Mouse (Mus musculus): Measurements from ENCODE around the gene Tas2r119.
"Not testable (repeated sequence)": the region's sequence is repeated elsewhere in the genome, so short reads cannot be mapped to it uniquely, and the experiment has no call there.

Tas2r119 gene

GRCm38 (mm10) chr15:32176989-32177388 lies at the start of gene Tas2r119:
Tas2r119 (plus strand) TSS chr15:32177289.
- no peak for DNase-seq (ENCODE audit: low read depth, low spot score)

GRCm38 (mm10) chr15:32132315-32132714 lies 44.8 kb upstream of the Tas2r119 start:
- no peak for DNase-seq (ENCODE audit: low read depth, low spot score)

GRCm38 (mm10) chr15:32141657-32142056 lies 35.4 kb upstream of the Tas2r119 start:
- DNase-seq (ENCODE audit: low read depth, low spot score) = no peak

- no peak for DNase-seq (ENCODE audit: low read depth, low spot score)
Measured at GRCm38 (mm10) chr15:32144269-32144668, 32.8 kb upstream of the Tas2r119 start.

GRCm38 (mm10) chr15:32153404-32153803 lies 23.7 kb upstream of the Tas2r119 start:
- DNase-seq (ENCODE audit: low read depth, low spot score) = no peak

GRCm38 (mm10) chr15:32153857-32154449 lies 23.1 kb upstream of the Tas2r119 start:
- DNase-seq (ENCODE audit: low read depth, low spot score) = peak; percentile 2

GRCm38 (mm10) chr15:32156126-32156525 lies 21.0 kb upstream of the Tas2r119 start:
- DNase-seq (ENCODE audit: low read depth, low spot score) = no peak

- DNase-seq (ENCODE audit: low read depth, low spot score) = no peak
Measured at GRCm38 (mm10) chr15:32160281-32160680, 16.8 kb upstream of the Tas2r119 start.

- no peak for DNase-seq (ENCODE audit: low read depth, low spot score)
Measured at GRCm38 (mm10) chr15:32171764-32172163, 5.3 kb upstream of the Tas2r119 start.

GRCm38 (mm10) chr15:32172175-32172987 lies 4.7 kb upstream of the Tas2r119 start:
- no peak for DNase-seq (ENCODE audit: low read depth, low spot score)

GRCm38 (mm10) chr15:32172988-32173329 lies 4.1 kb upstream of the Tas2r119 start:
- no peak for DNase-seq (ENCODE audit: low read depth, low spot score)

GRCm38 (mm10) chr15:32180010-32180725 lies 3.1 kb downstream of the Tas2r119 start:
- no peak for DNase-seq (ENCODE audit: low read depth, low spot score)

- DNase-seq (ENCODE audit: low read depth, low spot score) = no peak
Measured at GRCm38 (mm10) chr15:32182026-32182425, 4.9 kb downstream of the Tas2r119 start.

- no peak for DNase-seq (ENCODE audit: low read depth, low spot score)
Measured at GRCm38 (mm10) chr15:32184964-32185363, 7.9 kb downstream of the Tas2r119 start.

- DNase-seq (ENCODE audit: low read depth, low spot score) = no peak
Measured at GRCm38 (mm10) chr15:32189879-32190278, 12.8 kb downstream of the Tas2r119 start.

GRCm38 (mm10) chr15:32190436-32190835 lies 13.3 kb downstream of the Tas2r119 start:
- no peak for DNase-seq (ENCODE audit: low read depth, low spot score)

GRCm38 (mm10) chr15:32192948-32193347 lies 15.9 kb downstream of the Tas2r119 start:
- DNase-seq (ENCODE audit: low read depth, low spot score) = no peak

- no peak for DNase-seq (ENCODE audit: low read depth, low spot score)
Measured at GRCm38 (mm10) chr15:32198076-32198475, 21.0 kb downstream of the Tas2r119 start.

- no peak for DNase-seq (ENCODE audit: low read depth, low spot score)
Measured at GRCm38 (mm10) chr15:32198561-32198960, 21.5 kb downstream of the Tas2r119 start.

- no peak for DNase-seq (ENCODE audit: low read depth, low spot score)
Measured at GRCm38 (mm10) chr15:32203242-32203641, 26.2 kb downstream of the Tas2r119 start.

GRCm38 (mm10) chr15:32204908-32205307 lies 27.8 kb downstream of the Tas2r119 start:
- no peak for DNase-seq (ENCODE audit: low read depth, low spot score)

GRCm38 (mm10) chr15:32214687-32215086 lies 37.6 kb downstream of the Tas2r119 start:
- not testable (repeated sequence) for DNase-seq (ENCODE audit: low read depth, low spot score)

GRCm38 (mm10) chr15:32223028-32223427 lies 45.9 kb downstream of the Tas2r119 start:
- no peak for DNase-seq (ENCODE audit: low read depth, low spot score)

Measured in ES-CJ7 (cell line).